In genomic region chr6:4902674-4903324, GRCm38 (mm10) we compare ENCODE assay signal across 8 mouse cellular contexts. TPM values are rescaled to one million over a fixed set of nuclear protein-coding genes. Genes with fewer than 3 reads are reported as not detected.
DNase-seq lines count a peak whose midpoint lies in the region; ATAC-seq and TF ChIP-seq lines count a peak whose summit lies in the region.

Gene Ppp1r9a (plus strand): TSS chr6:4902917.

- H3K27me3 ChIP-seq in Patski: no peaks in the 10 kb centered on the region
- H3K27me3 ChIP-seq in forebrain, embryonic 12.5 days: no peaks in the 10 kb centered on the region
- peaks cover 5% of the 10 kb centered on the region for H3K27me3 ChIP-seq in liver, embryonic 16.5 days (ENCODE audit: control insufficient read depth, insufficient read depth, low read depth, low read length)
- no peaks in the 10 kb centered on the region for H3K27me3 ChIP-seq in neural tube, embryonic 13.5 days

- in situ Hi-C loops in Patski (cut with MboI; ENCODE audit: low pct_unique_long_range_greater_than_20kb): loop anchor here (25.0 kb wide), 1 partner anchor 485 kb away; the partner anchor contains the start of gene Asb4

- peak within 1 kb of the TSS; percentile 73 for H3K4me3 ChIP-seq in forebrain, embryonic 12.5 days (replicated peaks)
- peak within 1 kb of the TSS; percentile 68 for H3K4me3 ChIP-seq in liver, embryonic 16.5 days (ENCODE audit: low read depth, low read length)
- H3K4me3 ChIP-seq in neural tube, embryonic 13.5 days: peak within 1 kb of the TSS; percentile 77

- peak within 1 kb of the TSS; percentile 72 for H3K4me2 ChIP-seq in forebrain, embryonic 12.5 days
- peak within 1 kb of the TSS; percentile 74 for H3K4me2 ChIP-seq in liver, embryonic 16.5 days (ENCODE audit: low read depth, low read length)
- peak within 1 kb of the TSS; percentile 71 for H3K4me2 ChIP-seq in neural tube, embryonic 13.5 days

- peaks cover 16% of the 10 kb centered on the region for H3K4me1 ChIP-seq in forebrain, embryonic 12.5 days
- H3K4me1 ChIP-seq in liver, embryonic 16.5 days (ENCODE audit: control insufficient read depth, low read depth, low read length): no peaks in the 10 kb centered on the region; the same call in 1 of the 2 replicates
- peaks cover 36% of the 10 kb centered on the region for H3K4me1 ChIP-seq in neural tube, embryonic 13.5 days (replicated peaks)

- H3K36me3 ChIP-seq in forebrain, embryonic 12.5 days (replicated peaks): 0 out of 2 replicates have a peak, but pooled peaks cover 6% of the 10 kb centered on the region
- no peaks in the 10 kb centered on the region for H3K36me3 ChIP-seq in liver, embryonic 16.5 days (ENCODE audit: control insufficient read depth, insufficient read depth)
- no peaks in the 10 kb centered on the region for H3K36me3 ChIP-seq in neural tube, embryonic 13.5 days

- H3K9me3 ChIP-seq in forebrain, embryonic 12.5 days: no peaks in the 10 kb centered on the region
- no peaks in the 10 kb centered on the region for H3K9me3 ChIP-seq in liver, embryonic 16.5 days (replicated peaks; ENCODE audit: control insufficient read depth, low read length)
- H3K9me3 ChIP-seq in neural tube, embryonic 13.5 days: no peaks in the 10 kb centered on the region

- peak; percentile 77 for ATAC-seq in Patski
- peak; percentile 77 for ATAC-seq in forebrain, embryonic 12.5 days (ENCODE audit: low FRiP score)
- peak; percentile 65 for ATAC-seq in liver, embryonic 16.5 days (ENCODE audit: low read depth)
- ATAC-seq in neural tube, embryonic 13.5 days (ENCODE audit: low read depth): peak; percentile 73
- ATAC-seq in inflammation-experienced regulatory T-cells, adult 6 months: no peak

- H3K27ac ChIP-seq in forebrain, embryonic 12.5 days: peak within 1 kb of the TSS; percentile 95
- peak within 1 kb of the TSS; percentile 53 for H3K27ac ChIP-seq in liver, embryonic 16.5 days (ENCODE audit: low read length)
- peak within 1 kb of the TSS; percentile 99 for H3K27ac ChIP-seq in neural tube, embryonic 13.5 days (replicated peaks)

- intact Hi-C loops in heart, postnatal 10 days (cut with DNase I): loop anchor here (5.0 to 10.0 kb wide), 4 partner anchors 180 to 480 kb away; partner anchors contain the start of genes Asb4 and Casd1

- POLR2A ChIA-PET in Patski (lab: Charles Lee): no interaction called here

- WGBS in forebrain, embryonic 12.5 days: 2% methylated on average over 41 of the region's 49 CpGs
- under 1% methylated on average over 37 of the region's 49 CpGs for WGBS in liver, embryonic 16.5 days (ENCODE audit: insufficient replicate concordance)
- WGBS in neural tube, embryonic 13.5 days: 0% methylated on average over 38 of the region's 49 CpGs

- peak within 1 kb of the TSS; percentile 92 for H3K9ac ChIP-seq in forebrain, embryonic 12.5 days
- peak within 1 kb of the TSS; percentile 68 for H3K9ac ChIP-seq in liver, embryonic 16.5 days (ENCODE audit: low read depth, low read length)
- H3K9ac ChIP-seq in neural tube, embryonic 13.5 days: peak within 1 kb of the TSS; percentile 97

- no peak for DNase-seq in Patski (ENCODE audit: low read depth, low spot score)
- peak; percentile 34 for DNase-seq in c-Kit-positive CD71-positive TER-119-positive erythroid progenitor cells, embryonic 14.5 days (ENCODE audit: low spot score)
- DNase-seq in heart, postnatal 10 days: peak; percentile 71 to 77
- peak; percentile 37 to 72 for DNase-seq in kidney, postnatal 36 days

- peak; percentile 56 for TF ChIP-seq CTCF in Patski (IDR thresholded peaks at IDR 0.05)

- CTCF ChIA-PET in Patski (lab: Charles Lee): interaction anchor here (1.6 kb wide), 1 partner anchor 16 kb away, joined by 3 read pairs; no protein-coding TSS in a partner anchor

RNA-seq across cellular contexts. Expression of gene Ppp1r9a, which starts in this region (rescaled TPM):
- polyA plus RNA-seq in Patski (2021): 12.1 TPM
- 28.6 and 30.5 TPM in 2 replicates for polyA plus RNA-seq in forebrain, embryonic 12.5 days (2016; fragmentation: Nextera tagmentation; extraction: Ambion mirVana)
- total RNA-seq in heart, postnatal 10 days (2021): 10 to 100 TPM; 21.8 to 24.8 TPM
- polyA plus RNA-seq in liver, embryonic 16.5 days (2015; fragmentation: Nextera tagmentation; extraction: Ambion mirVana): 3.8 and 3.9 TPM in 2 replicates
- polyA plus RNA-seq in neural tube, embryonic 13.5 days (2015; fragmentation: Nextera tagmentation; extraction: Ambion mirVana): 27.2 and 30.2 TPM in 2 replicates
- not detected for polyA plus RNA-seq in inflammation-experienced regulatory T-cells, adult 6 months (2017; shearing (Covaris generic))
